In genomic region chr6:134921014-134921694, GRCm38 (mm10) we compare ENCODE assay signal across 8 mouse cellular contexts. TPM values are rescaled to one million over a fixed set of nuclear protein-coding genes. Genes with fewer than 3 reads are reported as not detected.
DNase-seq lines count a peak whose midpoint lies in the region; ATAC-seq and TF ChIP-seq lines count a peak whose summit lies in the region.

No protein-coding gene starts in this region.

- H3K27me3 ChIP-seq in E14TG2a.4 (ENCODE audit: insufficient read depth, low read length) = peaks cover 26% of the 10 kb centered on the region
- peaks cover 21% of the 10 kb centered on the region for H3K27me3 ChIP-seq in erythroblast, embryonic 14.5 days (ENCODE audit: control insufficient read depth)
- H3K27me3 ChIP-seq in heart, postnatal 0 days (ENCODE audit: control insufficient read depth, insufficient read depth, low read length) = no peaks in the 10 kb centered on the region
- H3K27me3 ChIP-seq in lung, embryonic 15.5 days = no peaks in the 10 kb centered on the region
- peaks cover 6% of the 10 kb centered on the region for H3K27me3 ChIP-seq in neural tube, embryonic 15.5 days (replicated peaks)

- H3K36me3 ChIP-seq in E14TG2a.4 (ENCODE audit: insufficient read depth, low read length) = peaks cover 25% of the 10 kb centered on the region
- peaks cover 41% of the 10 kb centered on the region for H3K36me3 ChIP-seq in erythroblast, embryonic 14.5 days (ENCODE audit: control insufficient read depth)
- 0 out of 2 replicates have a peak, but pooled peaks cover 14% of the 10 kb centered on the region for H3K36me3 ChIP-seq in heart, postnatal 0 days (replicated peaks; ENCODE audit: control insufficient read depth, insufficient read depth, low read length)
- no peaks in the 10 kb centered on the region for H3K36me3 ChIP-seq in lung, embryonic 15.5 days
- H3K36me3 ChIP-seq in neural tube, embryonic 15.5 days = no peaks in the 10 kb centered on the region

- no peak for TF ChIP-seq EP300 in heart, postnatal 0 days (IDR thresholded peaks at IDR 0.05; ENCODE audit: low read depth)

- no peaks in the 10 kb centered on the region for H3K9me3 ChIP-seq in E14TG2a.4 (ENCODE audit: low read length)
- no peaks in the 10 kb centered on the region for H3K9me3 ChIP-seq in erythroblast, embryonic 14.5 days (ENCODE audit: control insufficient read depth, low read length)
- no peaks in the 10 kb centered on the region for H3K9me3 ChIP-seq in heart, postnatal 0 days (replicated peaks; ENCODE audit: control insufficient read depth, low read length)
- no peaks in the 10 kb centered on the region for H3K9me3 ChIP-seq in lung, embryonic 15.5 days
- no peaks in the 10 kb centered on the region for H3K9me3 ChIP-seq in neural tube, embryonic 15.5 days (replicated peaks)

- peak; percentile 52 for DNase-seq in heart, postnatal 0 days (ENCODE audit: low spot score)
- DNase-seq in kidney, postnatal 36 days = peak; percentile 57 to 77
- peak; percentile 78 for DNase-seq in thymus, postnatal 4 days

- H3K4me3 ChIP-seq in E14TG2a.4 (replicated peaks; ENCODE audit: low read length) = peak overlapping the region; percentile 89
- peak overlapping the region; percentile 96 for H3K4me3 ChIP-seq in bone marrow macrophage, adult 2 months (ENCODE audit: insufficient read depth, low read length)
- H3K4me3 ChIP-seq in erythroblast, embryonic 14.5 days (replicated peaks) = peak overlapping the region; percentile 74
- peak overlapping the region; percentile 97 for H3K4me3 ChIP-seq in heart, postnatal 0 days (ENCODE audit: low read depth, low read length)
- peak overlapping the region; percentile 82 for H3K4me3 ChIP-seq in lung, embryonic 15.5 days
- peak overlapping the region; percentile 83 for H3K4me3 ChIP-seq in neural tube, embryonic 15.5 days (replicated peaks)

- under 1% methylated on average over 32 of the region's 32 CpGs for WGBS in heart, postnatal 0 days
- WGBS in lung, embryonic 15.5 days = under 1% methylated on average over 32 of the region's 32 CpGs
- 0% methylated on average over 32 of the region's 32 CpGs for WGBS in neural tube, embryonic 15.5 days

- ATAC-seq in heart, postnatal 0 days (ENCODE audit: insufficient read depth, low read depth) = no peak
- no peak for ATAC-seq in lung, embryonic 15.5 days (ENCODE audit: borderline replicate concordance, extremely low read depth, low FRiP score, low TSS enrichment)
- peak; percentile 5 for ATAC-seq in neural tube, embryonic 15.5 days (ENCODE audit: low FRiP score)

- peaks cover 52% of the 10 kb centered on the region for H3K4me1 ChIP-seq in E14TG2a.4 (replicated peaks; ENCODE audit: low read depth, low read length)
- H3K4me1 ChIP-seq in bone marrow macrophage, adult 2 months (ENCODE audit: control insufficient read depth, insufficient read depth, low read length) = peaks cover 6% of the 10 kb centered on the region
- peaks cover 66% of the 10 kb centered on the region for H3K4me1 ChIP-seq in erythroblast, embryonic 14.5 days (ENCODE audit: control insufficient read depth)
- peaks cover 16% of the 10 kb centered on the region; the same call in 1 of the 2 replicates for H3K4me1 ChIP-seq in heart, postnatal 0 days (ENCODE audit: control insufficient read depth, insufficient read depth)
- H3K4me1 ChIP-seq in lung, embryonic 15.5 days = peaks cover 44% of the 10 kb centered on the region
- H3K4me1 ChIP-seq in neural tube, embryonic 15.5 days = peaks cover 49% of the 10 kb centered on the region

- TF ChIP-seq CTCF in E14TG2a.4 (conservative IDR thresholded peaks at IDR 0.05; ENCODE audit: low read length) = no peak
- TF ChIP-seq CTCF in bone marrow macrophage, adult 2 months (IDR thresholded peaks at IDR 0.05; ENCODE audit: low read depth, low read length) = 0 out of 2 replicates have a peak, but pooled peaks have one; percentile 3
- TF ChIP-seq CTCF in heart, postnatal 0 days (IDR thresholded peaks at IDR 0.05; ENCODE audit: low read depth) = no peak

- H3K4me2 ChIP-seq in heart, postnatal 0 days (ENCODE audit: low read depth, low read length) = peak overlapping the region; percentile 89
- H3K4me2 ChIP-seq in lung, embryonic 15.5 days = peak overlapping the region; percentile 90
- peak overlapping the region; percentile 92 for H3K4me2 ChIP-seq in neural tube, embryonic 15.5 days

- peak overlapping the region; percentile 95 for H3K27ac ChIP-seq in bone marrow macrophage, adult 2 months (ENCODE audit: insufficient read depth, low read depth, low read length)
- H3K27ac ChIP-seq in heart, postnatal 0 days (ENCODE audit: low read depth) = peak overlapping the region; percentile 98
- peak overlapping the region; percentile 98 for H3K27ac ChIP-seq in lung, embryonic 15.5 days
- H3K27ac ChIP-seq in neural tube, embryonic 15.5 days (replicated peaks) = peak overlapping the region; percentile 98

- TF ChIP-seq POLR2A in bone marrow macrophage, adult 2 months (IDR thresholded peaks at IDR 0.05; ENCODE audit: borderline replicate concordance, low read depth, low read length) = no peak

- peak overlapping the region; percentile 98 for H3K9ac ChIP-seq in heart, postnatal 0 days (replicated peaks; ENCODE audit: low read depth, low read length)
- peak overlapping the region; percentile 90 for H3K9ac ChIP-seq in lung, embryonic 15.5 days
- peak overlapping the region; percentile 81 for H3K9ac ChIP-seq in neural tube, embryonic 15.5 days (replicated peaks)

RNA-seq across cellular contexts. Expression of gene Cdkn1b, which starts 1.0 kb away (rescaled TPM):
- 84.8 and 88.6 TPM in 2 replicates for polyA plus RNA-seq in bone marrow macrophage, adult 2 months (2012; ENCODE audit: insufficient read depth, insufficient read length, missing spikeins)
- polyA plus RNA-seq in erythroblast, embryonic 14.5 days (2012) = 6.9 and 7.0 TPM in 2 replicates
- 42.9 and 65.1 TPM in 2 replicates for total RNA-seq in heart, postnatal 0 days (2014; rRNA removed; ENCODE audit: low replicate concordance)
- 23.7 and 27.0 TPM in 2 replicates for polyA plus RNA-seq in heart, postnatal 0 days (2015; fragmentation: Nextera tagmentation; extraction: Ambion mirVana)
- 18.4 and 19.3 TPM in 2 replicates for polyA plus RNA-seq in lung, embryonic 15.5 days (2015; fragmentation: Nextera tagmentation; extraction: Ambion mirVana)
- 15.7 and 17.3 TPM in 2 replicates for polyA plus RNA-seq in neural tube, embryonic 15.5 days (2015; fragmentation: Nextera tagmentation; extraction: Ambion mirVana)

RNA-seq across cellular contexts. Expression of gene Gpr19, which starts 22.8 kb away (rescaled TPM):
- 6.6 and 7.3 TPM in 2 replicates for polyA plus RNA-seq in bone marrow macrophage, adult 2 months (2012; ENCODE audit: insufficient read depth, insufficient read length, missing spikeins)
- 0.36 and 0.61 TPM in 2 replicates for polyA plus RNA-seq in erythroblast, embryonic 14.5 days (2012)
- total RNA-seq in heart, postnatal 0 days (2014; rRNA removed; ENCODE audit: low replicate concordance) = 4.0 and 13.4 TPM in 2 replicates
- 7.6 and 9.4 TPM in 2 replicates for polyA plus RNA-seq in heart, postnatal 0 days (2015; fragmentation: Nextera tagmentation; extraction: Ambion mirVana)
- 9.6 and 10.7 TPM in 2 replicates for polyA plus RNA-seq in lung, embryonic 15.5 days (2015; fragmentation: Nextera tagmentation; extraction: Ambion mirVana)
- 31.2 and 37.0 TPM in 2 replicates for polyA plus RNA-seq in neural tube, embryonic 15.5 days (2015; fragmentation: Nextera tagmentation; extraction: Ambion mirVana)
